Mouse (Mus musculus): ENCODE measurements at regions not wholly inside any gene's neighbourhood (a gene's known extent, or its start where the extent isn't known, plus 50 kb on each side); places are given as distances from the start of the nearest gene placed in this dataset.
"Not testable (repeated sequence)": the region's sequence is repeated elsewhere in the genome, so short reads cannot be mapped to it uniquely, and the experiment has no call there.

DNA sequence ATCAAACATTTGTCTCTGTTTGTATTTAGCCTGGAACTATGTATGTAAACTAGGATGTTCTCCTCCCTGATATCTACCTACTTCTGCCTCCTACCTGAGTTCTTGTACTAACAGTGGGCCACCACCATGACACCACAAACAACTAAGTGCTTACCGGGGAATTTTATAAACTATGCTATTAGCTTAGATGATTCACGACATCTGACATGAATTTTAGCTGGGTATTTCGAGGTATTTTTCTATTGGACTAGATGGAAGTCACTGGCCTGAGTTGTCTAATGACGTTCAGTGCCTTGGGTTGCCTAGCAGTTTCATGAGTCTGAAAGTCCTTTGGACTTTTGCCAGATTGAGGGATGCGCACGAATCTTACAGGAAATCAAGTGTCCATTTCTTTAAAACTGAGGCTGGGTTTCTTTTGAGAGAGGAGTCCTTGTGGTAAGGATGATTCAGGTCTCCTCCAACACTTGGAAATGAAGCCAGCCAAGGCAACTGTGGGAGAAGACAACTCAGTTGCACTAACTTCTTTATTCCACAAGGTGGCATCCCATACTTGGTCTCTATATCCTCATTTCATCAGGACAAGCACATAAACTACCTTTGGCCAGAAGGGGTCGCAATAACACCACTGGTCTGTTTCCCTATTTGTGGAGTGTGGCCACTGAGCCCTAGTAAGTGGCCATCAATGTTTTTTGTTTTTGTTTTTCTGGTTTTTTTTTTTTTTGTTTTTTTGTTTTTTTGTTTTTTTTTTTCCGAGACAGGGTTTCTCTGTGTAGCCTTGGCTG lies 131.4 kb upstream of the Gdi2 start:
- DNase-seq (ENCODE audit: low read depth), result peak; percentile 72
- peak; percentile 41; the same call in 1 of the 2 replicates for TF ChIP-seq CTCF (IDR thresholded peaks at IDR 0.05; ENCODE audit: borderline replicate concordance, extremely low read depth, insufficient read depth, insufficient read length)

GRCm38 (mm10) chr13:3410281-3410680 lies 127.6 kb upstream of the Gdi2 start:
- not testable (repeated sequence) for DNase-seq (ENCODE audit: low read depth)

- DNase-seq (ENCODE audit: low read depth), result no peak
- no peak for TF ChIP-seq CTCF (IDR thresholded peaks at IDR 0.05; ENCODE audit: borderline replicate concordance, extremely low read depth, insufficient read depth, insufficient read length)
- TF ChIP-seq POLR2A (IDR thresholded peaks at IDR 0.05; ENCODE audit: borderline replicate concordance, extremely low read depth, insufficient read depth, insufficient read length, poor library complexity, severe bottlenecking), result no peak
Observed at GRCm38 (mm10) chr13:3417026-3417425, 120.8 kb upstream of the Gdi2 start.

DNA sequence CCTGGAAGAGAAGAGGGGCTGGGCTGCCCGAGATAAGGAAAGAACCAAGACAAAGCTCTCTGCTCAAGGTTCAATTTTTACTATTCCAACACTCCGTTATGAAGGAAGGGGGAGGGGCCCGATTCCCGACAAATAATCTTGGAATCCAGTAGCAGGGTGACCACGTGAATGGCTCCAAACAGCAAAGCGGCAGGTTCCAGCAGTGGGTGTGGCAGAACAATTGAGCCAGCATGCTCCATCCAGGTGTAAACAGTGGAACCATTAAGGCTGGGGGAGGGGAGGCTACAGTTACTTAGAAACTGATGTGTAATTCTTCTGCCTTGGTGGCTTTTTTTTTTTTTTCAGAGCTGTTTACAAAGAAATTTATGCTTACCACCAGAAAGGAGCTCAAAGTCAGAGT lies 82.5 kb upstream of the Gdi2 start:
- not testable (repeated sequence) for DNase-seq (ENCODE audit: low read depth)

DNA sequence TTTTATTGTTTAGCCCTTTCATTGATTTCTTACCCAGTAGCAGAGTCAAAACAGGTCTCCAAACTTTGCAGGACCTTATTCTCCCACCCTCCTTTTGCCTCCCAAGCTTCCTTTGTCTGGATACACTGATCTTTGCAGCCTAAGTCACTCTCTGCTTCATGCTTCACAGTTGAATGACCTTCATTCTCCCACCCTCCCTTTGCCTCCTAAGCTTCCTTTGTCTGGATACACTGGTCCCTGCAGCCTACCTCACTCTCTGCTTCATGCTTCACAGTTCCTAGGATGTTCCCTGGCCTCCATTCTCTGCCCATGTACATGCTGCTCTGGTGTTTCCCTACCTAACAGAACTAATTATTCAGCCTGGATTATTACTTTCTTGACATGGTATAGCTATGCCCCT lies 61.0 kb upstream of the Gdi2 start:
- no peak for DNase-seq (ENCODE audit: low read depth)
- TF ChIP-seq POLR2A (IDR thresholded peaks at IDR 0.05; ENCODE audit: borderline replicate concordance, extremely low read depth, insufficient read depth, insufficient read length, poor library complexity, severe bottlenecking), result no peak
- TF ChIP-seq CTCF (IDR thresholded peaks at IDR 0.05; ENCODE audit: borderline replicate concordance, extremely low read depth, insufficient read depth, insufficient read length), result no peak

DNA sequence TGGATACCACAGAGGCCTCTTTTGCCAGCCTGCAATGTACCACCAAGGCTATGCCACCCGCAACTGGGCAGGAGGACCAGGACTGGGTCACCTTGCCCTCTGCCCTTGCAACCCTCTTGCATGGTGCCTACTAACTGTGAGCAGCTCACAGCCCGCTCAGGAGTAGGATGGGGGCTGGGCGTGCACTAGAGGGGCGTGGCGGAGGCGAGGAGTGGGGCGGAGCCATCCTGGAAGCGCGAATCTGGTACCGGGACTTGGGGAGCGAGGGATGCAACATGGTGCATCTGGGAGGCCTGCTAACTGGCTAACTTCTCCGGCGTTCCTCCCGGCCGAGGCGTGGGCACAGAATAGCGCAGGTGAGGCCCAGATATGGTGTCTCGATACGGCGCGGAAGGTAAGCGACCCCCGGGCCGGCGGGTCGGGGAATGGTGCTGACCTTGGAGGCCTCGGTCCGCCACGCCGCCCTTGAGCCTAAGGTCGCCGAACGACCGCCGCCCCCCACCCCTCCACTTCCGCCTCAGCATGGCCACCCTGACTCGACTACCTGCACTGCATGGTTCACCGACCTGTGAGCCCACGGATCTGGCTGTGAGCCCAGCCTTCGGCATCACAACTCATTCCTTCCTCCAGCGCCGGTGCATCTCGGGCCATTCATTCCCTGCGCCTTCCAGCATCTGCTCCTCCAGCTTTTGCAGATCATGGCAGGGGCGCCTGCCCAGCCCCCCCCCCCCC lies 59.7 kb upstream of the Gdi2 start:
- peak; percentile 88 for DNase-seq (ENCODE audit: low read depth)
- TF ChIP-seq CTCF (IDR thresholded peaks at IDR 0.05; ENCODE audit: borderline replicate concordance, extremely low read depth, insufficient read depth, insufficient read length) (no peak), POLR2A (IDR thresholded peaks at IDR 0.05; ENCODE audit: borderline replicate concordance, extremely low read depth, insufficient read depth, insufficient read length, poor library complexity, severe bottlenecking) (peak; percentile 16; the same call in 1 of the 2 replicates)

Measured in brain, embryonic 14.5 days (tissue).